Mouse (Mus musculus) liver, adult 2 months (tissue): ENCODE data around the gene Gcm1.

Experiments
- CTCF ChIP-seq: fragments of 200-500 bp; IDR thresholded peaks from 2 replicates; pipeline ENCODE4 v1.5.1; 2011; ENCODE audit warnings: low read depth, low read length, control low read depth
- POLR2A ChIP-seq: fragments of 200-500 bp; IDR thresholded peaks from 2 replicates; pipeline ENCODE4 v1.6.1; 2011; ENCODE audit warnings: low read length, control low read depth; ENCODE audit not compliant: insufficient read depth; ENCODE audit errors: extremely low read depth

- TF ChIP-seq CTCF (no peak), POLR2A (no peak)
Observed at GRCm38 (mm10) chr9:78053821-78054220, 2.1 kb downstream of the Gcm1 start.
